Mouse (Mus musculus): ENCODE results near the gene Arntl2. TPM values are rescaled to one million over a fixed set of nuclear protein-coding genes. Genes with fewer than 3 reads are reported as not detected.
"Not testable (repeated sequence)": the region's sequence is repeated elsewhere in the genome, so short reads cannot be mapped to it uniquely, and the experiment has no call there.

Arntl2 gene
- total RNA-seq, 2 experiments from 2014 or later: 0.50 to 0.99 TPM

GRCm38 (mm10) chr6:146838366-146838765 is 42.5 kb downstream of the Arntl2 start:
- Histone ChIP-seq H3K27ac (no peak overlapping the region), H3K4me3 (no peak overlapping the region)
- TF ChIP-seq CTCF (IDR thresholded peaks at IDR 0.05): no peak; the same call in 1 of the 2 replicates
- no peak for DNase-seq
- intact Hi-C loops (cut with DNase I): loop anchor here (10.0 kb wide), 1 partner anchor 256 kb away; the partner anchor contains the start of gene Klhl42

- intact Hi-C loops (cut with DNase I): loop anchor here (10.0 kb wide), 1 partner anchor 256 kb away; the partner anchor contains the start of gene Klhl42
- no peak for TF ChIP-seq CTCF (IDR thresholded peaks at IDR 0.05)
- Histone ChIP-seq H3K27ac (no peak overlapping the region), H3K4me3 (no peak overlapping the region)
- DNase-seq: no peak
These were observed 43.0 kb downstream of the Arntl2 start for GRCm38 (mm10) chr6:146838863-146839262.

- H3K4me3 ChIP-seq: no peak overlapping the region
- intact Hi-C loops (cut with DNase I): no loop called here
- DNase-seq: no peak
- H3K27ac ChIP-seq: no peak overlapping the region
- no peak for TF ChIP-seq CTCF (IDR thresholded peaks at IDR 0.05)
These were observed 49.0 kb downstream of the Arntl2 start for GRCm38 (mm10) chr6:146844867-146845266.

GRCm38 (mm10) chr6:146845347-146845746 is 49.5 kb downstream of the Arntl2 start:
- Histone ChIP-seq H3K27ac (no peak overlapping the region), H3K4me3 (no peak overlapping the region)
- no peak for DNase-seq
- TF ChIP-seq CTCF (IDR thresholded peaks at IDR 0.05): no peak
- intact Hi-C loops (cut with DNase I): no loop called here

DNA sequence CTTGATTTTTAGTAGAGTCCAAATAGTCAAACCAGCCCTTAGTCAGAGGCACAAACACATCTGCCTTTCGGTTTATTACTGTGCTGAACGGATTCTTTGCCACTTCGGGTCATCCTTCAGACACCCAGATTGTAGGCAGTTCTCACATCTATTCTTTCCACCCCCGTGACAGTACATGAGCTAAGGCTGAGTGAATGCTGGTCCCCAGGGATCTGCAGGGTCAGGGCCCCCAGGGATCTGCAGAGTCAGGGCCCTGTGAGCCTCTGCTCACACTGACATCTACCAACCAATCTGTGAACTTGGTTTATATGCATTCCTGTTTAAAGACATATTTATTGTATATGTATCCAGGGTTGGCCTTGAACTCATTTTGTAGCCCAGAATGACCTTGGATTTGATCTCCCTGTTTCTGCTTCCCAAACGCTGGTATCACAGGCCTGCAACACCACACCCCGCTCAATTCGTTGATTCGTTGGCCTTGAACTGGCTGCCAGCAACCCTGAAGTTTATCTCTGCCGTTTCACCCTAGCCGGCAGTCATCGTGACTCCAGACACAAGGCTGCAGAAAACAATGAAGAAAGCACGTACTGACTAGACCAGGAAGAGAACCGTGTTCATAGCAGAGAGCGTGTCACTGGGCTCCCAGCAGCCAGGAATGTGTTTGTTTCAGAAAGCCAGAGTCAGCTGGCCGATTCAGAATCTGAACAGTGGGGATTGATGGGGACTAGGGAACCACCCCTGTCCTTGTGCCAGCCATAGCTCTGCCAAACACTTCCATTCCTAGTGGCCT is 50.3 kb downstream of the Arntl2 start:
- peak; percentile 44 for DNase-seq
- intact Hi-C loops (cut with DNase I): no loop called here
- no peak for TF ChIP-seq CTCF (IDR thresholded peaks at IDR 0.05)
- Histone ChIP-seq H3K27ac (peak overlapping the region; percentile 69), H3K4me3 (no peak overlapping the region)

DNA sequence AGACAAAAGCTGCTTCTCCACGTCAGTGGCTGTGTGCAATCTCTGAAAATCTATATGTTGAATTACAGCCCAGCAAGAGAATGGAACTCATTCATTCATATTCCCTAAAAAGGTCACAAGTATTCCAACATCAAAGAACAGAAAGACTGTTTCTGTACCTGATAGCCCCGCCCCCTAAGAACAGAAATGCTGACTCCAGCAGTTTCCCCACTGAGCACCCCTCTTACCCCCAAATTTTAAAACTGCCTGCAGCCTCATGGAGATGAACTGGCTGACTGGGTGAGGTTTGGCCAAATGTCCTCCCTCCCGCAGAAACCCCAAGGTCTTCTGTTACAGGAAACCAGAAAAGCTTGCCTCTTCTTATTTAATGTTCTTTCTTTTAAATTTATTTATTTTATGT is 51.5 kb downstream of the Arntl2 start:
- H3K27ac ChIP-seq: no peak overlapping the region; the same call in 1 of the 2 replicates
- no peak for DNase-seq
- TF ChIP-seq CTCF (IDR thresholded peaks at IDR 0.05): no peak
- intact Hi-C loops (cut with DNase I): no loop called here
- no peak overlapping the region for H3K4me3 ChIP-seq

DNA sequence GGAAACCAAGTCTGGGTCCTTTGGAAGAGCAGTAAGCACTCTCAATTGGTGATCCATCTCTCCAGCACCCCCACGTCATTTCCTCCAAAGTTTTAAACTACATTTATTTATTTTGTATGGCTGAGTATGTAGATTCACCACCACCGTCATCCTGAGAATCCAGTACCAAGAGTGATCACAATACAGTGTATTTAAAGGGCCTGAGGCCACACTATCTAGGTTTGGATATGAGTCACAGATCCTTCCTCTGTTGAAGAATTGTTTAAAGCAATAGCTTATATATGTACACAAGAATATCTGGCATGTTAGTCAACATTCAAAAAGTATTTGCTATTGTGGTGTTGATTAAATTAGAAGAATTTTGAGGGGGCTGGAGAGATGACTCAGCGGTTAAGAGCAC is 52.4 kb downstream of the Arntl2 start:
- no peak for DNase-seq
- Histone ChIP-seq H3K4me3 (no peak overlapping the region), H3K27ac (no peak overlapping the region)
- intact Hi-C loops (cut with DNase I): no loop called here
- no peak for TF ChIP-seq CTCF (IDR thresholded peaks at IDR 0.05)

DNA sequence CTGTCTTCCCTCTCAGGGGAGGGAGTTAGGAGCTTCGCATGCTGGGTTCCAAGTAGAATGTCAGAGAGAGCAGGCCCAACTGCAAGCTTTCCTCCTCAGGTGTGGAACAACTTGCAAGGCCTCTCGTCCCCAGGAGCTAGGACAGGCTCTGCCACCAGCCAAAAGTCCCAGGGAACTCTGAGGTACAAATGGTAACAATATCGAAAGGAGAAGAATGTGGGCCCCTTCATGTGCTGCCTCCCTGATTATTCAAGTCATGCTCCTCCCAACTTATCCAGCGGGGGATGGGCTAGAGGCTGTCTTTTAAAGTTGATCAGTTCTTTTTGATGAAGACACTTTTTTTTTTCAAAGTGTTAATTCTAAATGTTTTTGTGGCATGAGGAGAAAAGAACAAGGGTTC is 54.2 kb downstream of the Arntl2 start, which contains the start of gene Smco2:
Gene Smco2 (plus strand): TSS at position 55 of the 400 bp plus-strand sequence.
- H3K4me3 ChIP-seq: no peak within 1 kb of the TSS
- TF ChIP-seq CTCF (IDR thresholded peaks at IDR 0.05): no peak
- DNase-seq: no peak
- no peak within 1 kb of the TSS for H3K27ac ChIP-seq
- intact Hi-C loops (cut with DNase I): no loop called here

DNA sequence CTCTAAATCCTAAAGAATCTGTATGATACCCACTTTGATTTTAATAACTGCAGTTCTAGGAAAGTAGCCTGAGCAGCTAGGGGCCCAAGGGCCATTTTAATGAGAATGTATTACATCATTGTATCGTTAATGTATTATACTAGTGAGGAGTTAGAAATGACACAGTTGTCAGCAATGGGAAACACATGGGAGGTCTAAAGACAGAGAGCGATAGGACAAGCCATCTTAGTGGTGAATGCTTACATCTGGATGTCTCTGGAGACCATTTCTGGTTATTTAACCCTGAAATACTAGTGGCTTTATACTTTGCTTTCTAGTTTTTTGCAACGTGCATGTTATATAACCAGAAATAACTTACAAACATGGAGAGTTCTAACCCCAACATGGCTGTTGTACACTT is 56.1 kb downstream of the Arntl2 start:
- no peak for DNase-seq
- no peak overlapping the region for H3K4me3 ChIP-seq
- intact Hi-C loops (cut with DNase I): no loop called here
- no peak overlapping the region for H3K27ac ChIP-seq
- no peak for TF ChIP-seq CTCF (IDR thresholded peaks at IDR 0.05)

GRCm38 (mm10) chr6:146852739-146853138 is 56.9 kb downstream of the Arntl2 start:
- no peak for TF ChIP-seq CTCF (IDR thresholded peaks at IDR 0.05)
- DNase-seq: no peak
- Histone ChIP-seq H3K4me3 (no peak overlapping the region), H3K27ac (no peak overlapping the region)
- intact Hi-C loops (cut with DNase I): no loop called here

GRCm38 (mm10) chr6:146855185-146855584 is 59.3 kb downstream of the Arntl2 start:
- intact Hi-C loops (cut with DNase I): no loop called here
- no peak for DNase-seq
- TF ChIP-seq CTCF (IDR thresholded peaks at IDR 0.05): no peak
- no peak overlapping the region for H3K27ac ChIP-seq
- H3K4me3 ChIP-seq: no peak overlapping the region

DNA sequence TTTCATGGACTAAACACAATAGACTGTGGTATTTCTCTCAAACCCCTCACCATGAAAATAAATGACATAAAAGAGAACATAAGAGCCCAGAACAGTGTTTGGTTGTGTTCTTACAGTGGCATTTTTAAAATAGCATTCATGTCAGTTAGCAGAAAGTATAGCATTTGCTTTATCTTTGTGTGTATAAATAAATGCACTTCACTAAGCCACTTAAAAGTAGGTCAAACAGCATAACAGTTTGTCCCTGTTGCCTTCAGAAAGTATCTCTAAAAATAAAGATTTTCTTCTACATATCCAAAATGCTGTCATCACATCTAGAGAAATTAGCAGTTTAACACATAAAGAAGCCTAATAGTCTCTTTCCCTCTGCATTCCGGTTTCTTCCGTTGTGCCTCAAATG is 61.5 kb downstream of the Arntl2 start:
- TF ChIP-seq CTCF (IDR thresholded peaks at IDR 0.05): no peak
- intact Hi-C loops (cut with DNase I): no loop called here
- no peak overlapping the region for H3K4me3 ChIP-seq
- H3K27ac ChIP-seq: no peak overlapping the region
- no peak for DNase-seq

DNA sequence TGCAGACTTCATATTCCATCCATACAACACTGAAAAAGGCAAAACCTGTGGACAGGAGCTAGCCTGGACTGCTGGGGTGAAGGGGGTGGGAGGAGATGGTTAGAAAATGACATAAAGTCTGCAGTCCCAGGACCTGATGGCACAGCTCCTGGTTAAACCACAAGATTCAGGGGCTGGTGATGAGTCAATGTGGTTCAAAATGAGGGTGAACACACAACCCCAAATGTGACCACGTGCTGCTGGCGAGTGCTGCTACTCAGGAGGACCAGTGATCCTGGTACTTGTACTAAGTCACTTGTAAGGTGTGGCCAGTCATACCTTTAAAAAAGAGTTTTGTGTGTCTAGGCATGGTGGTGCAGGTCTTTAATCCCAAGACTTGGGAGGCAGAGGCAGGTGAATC is 67.3 kb downstream of the Arntl2 start:
- TF ChIP-seq CTCF (IDR thresholded peaks at IDR 0.05): no peak
- H3K27ac ChIP-seq: no peak overlapping the region
- H3K4me3 ChIP-seq: no peak overlapping the region
- DNase-seq: no peak
- intact Hi-C loops (cut with DNase I): no loop called here

DNA sequence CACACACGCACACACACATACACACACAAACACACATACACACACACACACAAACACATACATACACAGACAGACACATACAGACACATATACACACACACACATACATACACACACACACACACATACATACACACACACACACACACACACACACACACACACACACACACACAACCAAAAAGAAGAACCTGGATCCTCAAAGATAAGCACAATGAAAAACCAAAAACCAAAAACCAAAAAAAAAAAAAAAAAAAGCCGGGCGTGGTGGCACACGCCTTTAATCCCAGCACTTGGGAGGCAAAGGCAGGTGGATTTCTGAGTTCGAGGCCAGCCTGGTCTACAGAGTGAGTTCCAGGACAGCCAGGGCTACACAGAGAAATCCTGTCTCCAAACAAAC is 68.5 kb downstream of the Arntl2 start:
- H3K4me3 ChIP-seq; intact Hi-C loops (cut with DNase I); DNase-seq; H3K27ac ChIP-seq: not testable (repeated sequence)
